Mouse (Mus musculus) left cerebral cortex, postnatal 4 days (tissue): ENCODE results near the gene Eef1b2. TPM values are rescaled to one million over a fixed set of nuclear protein-coding genes. Genes with fewer than 3 reads are reported as not detected.

Source experiments
- DNase-seq: peaks from one replicate; pipeline ENCODE4 v3.0.0-alpha.2; 2022
- intact Hi-C: fragments of 180-260 bp; cut with DNase I; formaldehyde crosslinking; loops from one replicate; pipeline ENCODE4 v1.15.1; 2025
- total RNA-seq, 2 experiments: library from RNA; stranded (reverse); gene quantifications; 2 replicates each; pipeline ENCODE4 v1.2.3; 2021

Gene Eef1b2
- total RNA-seq, 2 experiments from 2014 or later, result 705 to 714 TPM

GRCm38 (mm10) chr1:63190851-63191250 lies 14.2 kb downstream of the Eef1b2 start:
- intact Hi-C loops, result no loop called here
- DNase-seq, result peak; percentile 36

GRCm38 (mm10) chr1:63192306-63193065 lies 15.9 kb downstream of the Eef1b2 start:
- no peak for DNase-seq
- intact Hi-C loops, result no loop called here

- intact Hi-C loops, result no loop called here
- no peak for DNase-seq
These were observed 19.4 kb downstream of the Eef1b2 start for GRCm38 (mm10) chr1:63195848-63196512.

GRCm38 (mm10) chr1:63199387-63199786 lies 22.8 kb downstream of the Eef1b2 start:
- intact Hi-C loops, result no loop called here
- no peak for DNase-seq

- intact Hi-C loops, result no loop called here
- no peak for DNase-seq
These were observed 23.7 kb downstream of the Eef1b2 start for GRCm38 (mm10) chr1:63200322-63200721.

GRCm38 (mm10) chr1:63201672-63202071 lies 25.0 kb downstream of the Eef1b2 start:
- intact Hi-C loops, result no loop called here
- DNase-seq, result no peak

GRCm38 (mm10) chr1:63203471-63203870 lies 26.8 kb downstream of the Eef1b2 start:
- DNase-seq, result no peak
- intact Hi-C loops, result no loop called here

GRCm38 (mm10) chr1:63203950-63204659 lies 27.5 kb downstream of the Eef1b2 start:
- peak; percentile 40 for DNase-seq
- intact Hi-C loops, result no loop called here

- DNase-seq, result no peak
- intact Hi-C loops, result no loop called here
These were observed 28.2 kb downstream of the Eef1b2 start for GRCm38 (mm10) chr1:63204660-63205394.

GRCm38 (mm10) chr1:63207607-63208006 lies 31.0 kb downstream of the Eef1b2 start:
- DNase-seq, result no peak
- intact Hi-C loops, result no loop called here

- intact Hi-C loops, result no loop called here
These were observed 33.4 kb downstream of the Eef1b2 start for GRCm38 (mm10) chr1:63209861-63210529.

GRCm38 (mm10) chr1:63213478-63214270 lies 37.0 kb downstream of the Eef1b2 start:
- intact Hi-C loops, result no loop called here
- no peak for DNase-seq

More at GRCm38 (mm10) chr1:63209861-63210529, 33.4 kb downstream of the Eef1b2 start:
- no peak for DNase-seq

- no peak for DNase-seq
- intact Hi-C loops, result no loop called here
These were observed 37.6 kb downstream of the Eef1b2 start, which contains the start of gene Gpr1 for GRCm38 (mm10) chr1:63214271-63214558. Gene Gpr1, minus strand, starts transcription at chr1:63214543.

GRCm38 (mm10) chr1:63214631-63215030 lies 38.0 kb downstream of the Eef1b2 start:
- DNase-seq, result no peak
- intact Hi-C loops, result no loop called here

- intact Hi-C loops, result no loop called here
- no peak for DNase-seq
These were observed 42.7 kb downstream of the Eef1b2 start for GRCm38 (mm10) chr1:63219277-63219676.

- intact Hi-C loops, result no loop called here
- DNase-seq, result no peak
These were observed 48.4 kb downstream of the Eef1b2 start for GRCm38 (mm10) chr1:63225009-63225408.

GRCm38 (mm10) chr1:63225890-63226289 lies 49.3 kb downstream of the Eef1b2 start:
- intact Hi-C loops, result no loop called here
- DNase-seq, result peak; percentile 13

- intact Hi-C loops, result no loop called here
- no peak for DNase-seq
These were observed 50.6 kb downstream of the Eef1b2 start for GRCm38 (mm10) chr1:63227241-63227640.
